Mouse (Mus musculus): Measurements from ENCODE around the gene Cdipt. TPM values are rescaled to one million over a fixed set of nuclear protein-coding genes. Genes with fewer than 3 reads are reported as not detected.
A peak's percentile ranks its signal among the peaks of the same experiment; 100 is the strongest.

Cdipt gene
- polyA plus RNA-seq, 1 experiment from 2014 or later: 103 TPM

GRCm38 (mm10) chr7:127023896-127024690, 48.4 kb downstream of the Cdipt start:
- Histone ChIP-seq H3K9me3 (no peaks in the 10 kb centered on the region), H3K27ac (peak overlapping the region; percentile 100), H3K36me3 (peaks cover 60% of the 10 kb centered on the region), H3K4me3 (peak overlapping the region; percentile 90), H3K27me3 (ENCODE audit: insufficient read depth, poor library complexity, severe bottlenecking) (no peaks in the 10 kb centered on the region), H3K4me1 (replicated peaks) (peaks cover 81% of the 10 kb centered on the region)
- no peak for DNase-seq (ENCODE audit: low spot score)
- WGBS: 38% methylated on average over 19 of the region's 19 CpGs

- peaks cover 72% of the 10 kb centered on the region for H3K4me1 ChIP-seq (replicated peaks)
- peak; percentile 83 for DNase-seq (ENCODE audit: low spot score)
- no peaks in the 10 kb centered on the region for H3K27me3 ChIP-seq (ENCODE audit: insufficient read depth, poor library complexity, severe bottlenecking)
- H3K4me3 ChIP-seq: peak overlapping the region; percentile 90
- peak overlapping the region; percentile 100 for H3K27ac ChIP-seq
- peaks cover 64% of the 10 kb centered on the region for H3K36me3 ChIP-seq
- H3K9me3 ChIP-seq: no peaks in the 10 kb centered on the region
- 1% methylated on average over 30 of the region's 30 CpGs for WGBS
Measured at GRCm38 (mm10) chr7:127024755-127025555, 49.2 kb downstream of the Cdipt start.

DNA sequence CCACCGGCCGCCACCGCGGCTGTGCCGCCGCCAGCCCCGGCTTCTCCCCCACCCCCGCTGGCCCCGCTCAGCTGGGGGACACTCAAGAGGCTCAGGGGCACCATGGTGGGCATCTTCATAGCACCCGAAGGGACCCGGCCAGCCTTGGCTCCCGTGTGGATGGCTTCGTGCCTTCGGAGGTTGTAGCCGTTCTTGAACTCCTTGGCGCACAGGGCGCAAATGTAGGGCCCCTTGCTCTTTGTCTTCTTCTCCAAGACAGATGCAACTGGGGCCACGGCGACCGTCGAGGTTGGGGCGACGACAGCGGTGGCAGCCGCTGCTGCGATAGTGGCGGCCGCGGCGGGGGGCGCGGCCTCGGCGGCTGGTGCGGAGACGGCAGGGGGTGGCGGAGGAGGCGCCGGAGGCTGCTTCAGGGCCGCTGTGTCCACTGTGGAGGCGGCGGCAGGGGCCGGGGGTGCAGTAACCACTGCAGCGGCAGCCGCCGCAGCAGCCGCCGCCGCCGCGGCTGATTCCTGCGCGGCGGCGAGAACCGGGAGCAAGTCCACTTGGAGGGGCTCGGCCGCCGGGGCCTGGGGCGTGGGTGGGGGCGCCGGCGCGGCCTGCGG, 49.9 kb downstream of the Cdipt start:
- H3K27me3 ChIP-seq (ENCODE audit: insufficient read depth, poor library complexity, severe bottlenecking): no peaks in the 10 kb centered on the region
- no peaks in the 10 kb centered on the region for H3K9me3 ChIP-seq
- H3K36me3 ChIP-seq: peaks cover 71% of the 10 kb centered on the region
- peak overlapping the region; percentile 90 for H3K4me3 ChIP-seq
- peak overlapping the region; percentile 100 for H3K27ac ChIP-seq
- peaks cover 65% of the 10 kb centered on the region for H3K4me1 ChIP-seq (replicated peaks)
- under 1% methylated on average over 65 of the region's 65 CpGs for WGBS
- no peak for DNase-seq (ENCODE audit: low spot score)

DNA sequence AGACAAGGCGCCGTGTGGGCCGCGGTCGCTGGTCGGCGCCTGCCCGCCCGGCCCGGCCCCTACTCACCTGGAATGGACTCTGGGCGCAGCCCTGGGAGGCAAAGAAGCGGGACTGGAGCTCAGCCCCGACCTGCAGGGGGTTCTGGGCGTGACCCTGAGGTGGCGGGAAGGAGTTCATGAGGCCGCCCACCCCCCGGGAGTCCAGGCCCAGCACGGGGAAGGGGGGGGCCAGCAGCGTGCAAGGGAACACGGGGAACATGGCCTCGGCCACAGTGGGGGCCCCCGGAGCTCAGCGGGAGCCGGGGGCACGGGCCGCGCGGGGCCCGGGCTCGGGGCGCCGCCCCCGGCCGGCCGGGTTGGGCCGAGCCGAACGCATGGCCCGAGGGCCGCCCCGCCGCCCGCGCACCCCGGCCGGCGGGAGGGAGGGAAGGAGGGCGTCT, 50.5 kb downstream of the Cdipt start:
- Histone ChIP-seq H3K27me3 (ENCODE audit: insufficient read depth, poor library complexity, severe bottlenecking) (no peaks in the 10 kb centered on the region), H3K9me3 (no peaks in the 10 kb centered on the region), H3K27ac (peak overlapping the region; percentile 100), H3K36me3 (peaks cover 76% of the 10 kb centered on the region), H3K4me3 (peak overlapping the region; percentile 90), H3K4me1 (replicated peaks) (peaks cover 60% of the 10 kb centered on the region)
- peak; percentile 79 for DNase-seq (ENCODE audit: low spot score)
- under 1% methylated on average over 48 of the region's 48 CpGs for WGBS

- Histone ChIP-seq H3K27me3 (ENCODE audit: insufficient read depth, poor library complexity, severe bottlenecking) (no peaks in the 10 kb centered on the region), H3K27ac (peak overlapping the region; percentile 100), H3K9me3 (no peaks in the 10 kb centered on the region), H3K4me3 (peak overlapping the region; percentile 90), H3K36me3 (peaks cover 80% of the 10 kb centered on the region), H3K4me1 (replicated peaks) (peaks cover 56% of the 10 kb centered on the region)
- 8% methylated on average over 36 of the region's 48 CpGs for WGBS
- no peak for DNase-seq (ENCODE audit: low spot score)
Measured at GRCm38 (mm10) chr7:127026616-127026983, 50.9 kb downstream of the Cdipt start.

GRCm38 (mm10) chr7:127026984-127027726, 51.4 kb downstream of the Cdipt start, which contains the start of gene Maz:
Gene Maz (minus strand): TSS chr7:127027037.
- Histone ChIP-seq H3K4me3 (peak within 1 kb of the TSS; percentile 90), H3K9me3 (no peaks in the 10 kb centered on the region), H3K27me3 (ENCODE audit: insufficient read depth, poor library complexity, severe bottlenecking) (no peaks in the 10 kb centered on the region), H3K27ac (peak within 1 kb of the TSS; percentile 100), H3K36me3 (peaks cover 81% of the 10 kb centered on the region), H3K4me1 (replicated peaks) (peaks cover 50% of the 10 kb centered on the region)
- DNase-seq (ENCODE audit: low spot score): peak; percentile 100
- WGBS: under 1% methylated on average over 57 of the region's 63 CpGs

DNA sequence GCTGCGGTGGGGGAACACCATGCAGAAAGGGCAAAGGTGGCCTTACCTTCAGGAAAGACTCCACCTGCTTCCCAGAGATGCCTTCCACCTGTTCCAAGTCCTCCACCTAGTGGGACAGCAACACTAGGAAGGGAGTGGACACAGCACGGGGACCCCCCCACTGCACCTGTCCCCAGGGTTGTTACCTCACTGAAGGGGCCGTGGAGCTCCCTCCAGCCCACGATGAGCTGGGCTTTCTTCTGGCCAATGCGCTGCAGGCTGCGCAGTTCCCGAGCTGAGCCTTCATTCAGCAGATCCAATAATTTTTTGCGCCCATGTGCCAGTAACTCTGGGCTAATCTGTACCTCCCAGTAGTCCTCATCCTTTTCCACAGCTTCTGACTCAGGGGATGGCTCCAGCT, 52.2 kb downstream of the Cdipt start:
- Histone ChIP-seq H3K4me1 (replicated peaks) (peaks cover 43% of the 10 kb centered on the region), H3K4me3 (peak overlapping the region; percentile 90), H3K9me3 (no peaks in the 10 kb centered on the region), H3K27me3 (ENCODE audit: insufficient read depth, poor library complexity, severe bottlenecking) (no peaks in the 10 kb centered on the region), H3K36me3 (peaks cover 81% of the 10 kb centered on the region), H3K27ac (peak overlapping the region; percentile 100)
- no peak for DNase-seq (ENCODE audit: low spot score)
- 79% methylated on average over 8 of the region's 8 CpGs for WGBS

Other genes starting within 250 kb of the Cdipt start
- gene Mapk3, start 216.3 kb upstream of the Cdipt start, polyA plus RNA-seq (2016; fragmentation: Nextera tagmentation; extraction: Ambion mirVana): 62.5 and 63.8 TPM in 2 replicates
- gene Gdpd3, start 209.6 kb upstream of the Cdipt start, polyA plus RNA-seq (2016; fragmentation: Nextera tagmentation; extraction: Ambion mirVana): 0.55 and 1.3 TPM in 2 replicates
- gene Ypel3, start 199.0 kb upstream of the Cdipt start, polyA plus RNA-seq (2016; fragmentation: Nextera tagmentation; extraction: Ambion mirVana): 51.3 and 89.7 TPM in 2 replicates
- gene Tbx6, start 194.4 kb upstream of the Cdipt start, polyA plus RNA-seq (2016; fragmentation: Nextera tagmentation; extraction: Ambion mirVana): 0.22 and 0.47 TPM in 2 replicates
- gene Ppp4c, start 183.4 kb upstream of the Cdipt start, polyA plus RNA-seq (2016; fragmentation: Nextera tagmentation; extraction: Ambion mirVana): 391 and 411 TPM in 2 replicates
- 4.7 and 12.7 TPM in 2 replicates for gene Fam57b, start 178.2 kb upstream of the Cdipt start, polyA plus RNA-seq (2016; fragmentation: Nextera tagmentation; extraction: Ambion mirVana)
- gene 4930451I11Rik, start 144.3 kb upstream of the Cdipt start, polyA plus RNA-seq (2016; fragmentation: Nextera tagmentation; extraction: Ambion mirVana): not detected in 2 replicates
- gene Doc2a, start 128.5 kb upstream of the Cdipt start, polyA plus RNA-seq (2016; fragmentation: Nextera tagmentation; extraction: Ambion mirVana): 4.9 and 5.5 TPM in 2 replicates
- gene Hirip3, start 113.9 kb upstream of the Cdipt start, polyA plus RNA-seq (2016; fragmentation: Nextera tagmentation; extraction: Ambion mirVana): 38.7 and 48.1 TPM in 2 replicates
- 102 and 105 TPM in 2 replicates for gene Ino80e, start 113.5 kb upstream of the Cdipt start, polyA plus RNA-seq (2016; fragmentation: Nextera tagmentation; extraction: Ambion mirVana)
- 56.2 and 56.4 TPM in 2 replicates for gene Taok2, start 91.2 kb upstream of the Cdipt start, polyA plus RNA-seq (2016; fragmentation: Nextera tagmentation; extraction: Ambion mirVana)
- 31.6 and 37.9 TPM in 2 replicates for gene Tmem219, start 53.0 kb upstream of the Cdipt start, polyA plus RNA-seq (2016; fragmentation: Nextera tagmentation; extraction: Ambion mirVana)
- gene Kctd13, start 47.0 kb upstream of the Cdipt start, polyA plus RNA-seq (2016; fragmentation: Nextera tagmentation; extraction: Ambion mirVana): 23.9 and 35.5 TPM in 2 replicates
- gene Asphd1, start 26.3 kb upstream of the Cdipt start, polyA plus RNA-seq (2016; fragmentation: Nextera tagmentation; extraction: Ambion mirVana): 0.41 and 1.2 TPM in 2 replicates
- 2.3 and 7.6 TPM in 2 replicates for gene Sez6l2, start 25.4 kb upstream of the Cdipt start, polyA plus RNA-seq (2016; fragmentation: Nextera tagmentation; extraction: Ambion mirVana)
- 0.63 and 1.0 TPM in 2 replicates for gene Cdiptos, start 184 bp downstream of the Cdipt start, polyA plus RNA-seq (2016; fragmentation: Nextera tagmentation; extraction: Ambion mirVana)
- 5.0 and 6.1 TPM in 2 replicates for gene Mvp, start 38.7 kb downstream of the Cdipt start, polyA plus RNA-seq (2016; fragmentation: Nextera tagmentation; extraction: Ambion mirVana)
- 0.25 and 0.55 TPM in 2 replicates for gene Pagr1b, start 40.6 kb downstream of the Cdipt start, polyA plus RNA-seq (2016; fragmentation: Nextera tagmentation; extraction: Ambion mirVana)
- gene Pagr1a, start 41.4 kb downstream of the Cdipt start, polyA plus RNA-seq (2016; fragmentation: Nextera tagmentation; extraction: Ambion mirVana): 84.3 and 130 TPM in 2 replicates
- 17.6 and 75.1 TPM in 2 replicates for gene Gm42742, start 45.2 kb downstream of the Cdipt start, polyA plus RNA-seq (2016; fragmentation: Nextera tagmentation; extraction: Ambion mirVana)
- gene Prrt2, start 45.3 kb downstream of the Cdipt start, polyA plus RNA-seq (2016; fragmentation: Nextera tagmentation; extraction: Ambion mirVana): 3.3 and 4.4 TPM in 2 replicates
- 66.7 and 83.1 TPM in 2 replicates for gene Maz, start 51.1 kb downstream of the Cdipt start, polyA plus RNA-seq (2016; fragmentation: Nextera tagmentation; extraction: Ambion mirVana)
- 161 and 193 TPM in 2 replicates for gene Kif22, start 66.6 kb downstream of the Cdipt start, polyA plus RNA-seq (2016; fragmentation: Nextera tagmentation; extraction: Ambion mirVana)
- gene Zg16, start 111.4 kb downstream of the Cdipt start, polyA plus RNA-seq (2016; fragmentation: Nextera tagmentation; extraction: Ambion mirVana): not detected in 2 replicates
- 0.80 and 0.81 TPM in 2 replicates for gene AI467606, start 115.4 kb downstream of the Cdipt start, polyA plus RNA-seq (2016; fragmentation: Nextera tagmentation; extraction: Ambion mirVana)
- gene Qprt, start 146.3 kb downstream of the Cdipt start, polyA plus RNA-seq (2016; fragmentation: Nextera tagmentation; extraction: Ambion mirVana): 2.6 and 4.9 TPM in 2 replicates
- not detected in 2 replicates for gene Spn, start 161.9 kb downstream of the Cdipt start, polyA plus RNA-seq (2016; fragmentation: Nextera tagmentation; extraction: Ambion mirVana)
- 94.4 and 96.0 TPM in 2 replicates for gene Cd2bp2, start 220.1 kb downstream of the Cdipt start, polyA plus RNA-seq (2016; fragmentation: Nextera tagmentation; extraction: Ambion mirVana)
- gene Tbc1d10b, start 232.6 kb downstream of the Cdipt start, polyA plus RNA-seq (2016; fragmentation: Nextera tagmentation; extraction: Ambion mirVana): 25.6 and 28.2 TPM in 2 replicates
- gene Mylpf, start 233.0 kb downstream of the Cdipt start, polyA plus RNA-seq (2016; fragmentation: Nextera tagmentation; extraction: Ambion mirVana): 13.0 and 17.7 TPM in 2 replicates